9 mouse cellular contexts compared by ENCODE assay signal in the genomic region with DNA sequence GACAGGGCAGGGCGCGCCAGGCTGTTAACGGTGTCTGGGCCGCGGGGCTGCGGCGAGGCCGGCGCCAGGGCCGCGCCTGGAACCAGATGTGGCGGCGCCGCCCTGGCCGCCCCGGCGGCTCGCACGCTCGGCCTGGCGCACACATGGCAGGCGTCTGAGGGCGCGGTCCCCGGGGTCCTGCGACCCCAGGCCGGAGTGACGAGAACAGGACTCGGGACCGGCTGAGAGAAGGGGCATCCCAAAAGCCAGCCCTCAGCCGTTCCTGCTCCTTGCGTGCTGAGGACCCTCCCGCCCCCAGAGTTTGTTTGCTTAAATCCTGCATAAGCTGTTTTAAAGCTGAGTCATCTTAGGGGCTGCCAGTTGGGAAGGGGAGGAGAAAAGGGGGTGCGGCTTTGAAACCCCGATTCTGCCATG. TPM values are rescaled to one million over a fixed set of nuclear protein-coding genes. Genes with fewer than 3 reads are reported as not detected.
DNase-seq lines count a peak whose midpoint lies in the region; ATAC-seq and TF ChIP-seq lines count a peak whose summit lies in the region.
"Had no signal": no experiment of that assay in that cellular context is flagged by ENCODE, and none has a peak within 500 bp of the region (broad histone marks: within the 10 kb centered on the region; RNA-seq: fewer than 3 reads in every experiment).

No protein-coding gene starts in this region.

- H3K9me3 ChIP-seq in kidney, embryonic 15.5 days (replicated peaks): no peaks in the 10 kb centered on the region
- H3K9me3 ChIP-seq in forebrain, postnatal 0 days (ENCODE audit: low read length): no peaks in the 10 kb centered on the region
- no peaks in the 10 kb centered on the region for H3K9me3 ChIP-seq in hindbrain, embryonic 16.5 days (ENCODE audit: control insufficient read depth, low read length)
- H3K9me3 ChIP-seq in midbrain, embryonic 16.5 days (replicated peaks; ENCODE audit: control insufficient read depth, low read length, poor library complexity, severe bottlenecking): no peaks in the 10 kb centered on the region

- peaks cover 17% of the 10 kb centered on the region for H3K27me3 ChIP-seq in kidney, embryonic 15.5 days
- no peaks in the 10 kb centered on the region; the same call in 1 of the 2 replicates for H3K27me3 ChIP-seq in forebrain, postnatal 0 days (ENCODE audit: insufficient read depth, low read length)
- H3K27me3 ChIP-seq in hindbrain, embryonic 16.5 days (replicated peaks; ENCODE audit: control insufficient read depth, insufficient read depth, low read length): peaks cover 8% of the 10 kb centered on the region; the same call in 1 of the 2 replicates
- H3K27me3 ChIP-seq in midbrain, embryonic 16.5 days (ENCODE audit: control insufficient read depth, insufficient read depth, low read depth, low read length): peaks cover 3% of the 10 kb centered on the region; the same call in 1 of the 2 replicates

- H3K4me3 ChIP-seq in kidney, embryonic 15.5 days (replicated peaks): peak overlapping the region; percentile 35
- H3K4me3 ChIP-seq in forebrain, postnatal 0 days (ENCODE audit: low read depth, low read length): peak overlapping the region; percentile 24
- H3K4me3 ChIP-seq in hindbrain, embryonic 16.5 days (ENCODE audit: low read length): peak overlapping the region; percentile 31
- peak overlapping the region; percentile 26 for H3K4me3 ChIP-seq in midbrain, embryonic 16.5 days (ENCODE audit: low read depth, low read length)

- H3K4me2 ChIP-seq in kidney, embryonic 15.5 days: peak overlapping the region; percentile 60
- peak overlapping the region; percentile 48 for H3K4me2 ChIP-seq in forebrain, postnatal 0 days (ENCODE audit: low read depth)
- H3K4me2 ChIP-seq in hindbrain, embryonic 16.5 days (ENCODE audit: low read length): peak overlapping the region; percentile 57
- peak overlapping the region; percentile 55 for H3K4me2 ChIP-seq in midbrain, embryonic 16.5 days (ENCODE audit: low read length)

- H3K27ac ChIP-seq in kidney, embryonic 15.5 days: peak overlapping the region; percentile 43; the same call in 1 of the 2 replicates
- H3K27ac ChIP-seq in forebrain, postnatal 0 days (ENCODE audit: low read depth, low read length): no peak overlapping the region
- no peak overlapping the region for H3K27ac ChIP-seq in hindbrain, embryonic 16.5 days (ENCODE audit: low read depth, low read length)
- no peak overlapping the region for H3K27ac ChIP-seq in midbrain, embryonic 16.5 days (ENCODE audit: low read length)

- peak; percentile 54; the same call in 1 of the 2 replicates for ATAC-seq in kidney, embryonic 15.5 days (replicated peaks; ENCODE audit: low FRiP score)
- peak; percentile 20; the same call in 1 of the 2 replicates for ATAC-seq in forebrain, postnatal 0 days
- ATAC-seq in hindbrain, embryonic 16.5 days: no peak
- no peak for ATAC-seq in midbrain, embryonic 16.5 days

- peaks cover 24% of the 10 kb centered on the region for H3K4me1 ChIP-seq in kidney, embryonic 15.5 days
- no peaks in the 10 kb centered on the region for H3K4me1 ChIP-seq in forebrain, postnatal 0 days (ENCODE audit: insufficient read depth)
- H3K4me1 ChIP-seq in hindbrain, embryonic 16.5 days (ENCODE audit: control insufficient read depth, insufficient read depth, low read depth, low read length): peaks cover 2% of the 10 kb centered on the region
- peaks cover 4% of the 10 kb centered on the region; the same call in 1 of the 2 replicates for H3K4me1 ChIP-seq in midbrain, embryonic 16.5 days (ENCODE audit: control insufficient read depth, insufficient read depth, low read length)

- no peak for TF ChIP-seq CTCF in forebrain, postnatal 0 days (IDR thresholded peaks at IDR 0.05; ENCODE audit: low read depth)

- peak overlapping the region; percentile 32; the same call in 1 of the 2 replicates for H3K9ac ChIP-seq in kidney, embryonic 15.5 days
- H3K9ac ChIP-seq in forebrain, postnatal 0 days: no peak overlapping the region
- H3K9ac ChIP-seq in hindbrain, embryonic 16.5 days (ENCODE audit: low read depth, low read length): peak overlapping the region; percentile 57
- H3K9ac ChIP-seq in midbrain, embryonic 16.5 days (ENCODE audit: low read depth, low read length): peak overlapping the region; percentile 56; the same call in 1 of the 2 replicates

- H3K36me3 ChIP-seq in kidney, embryonic 15.5 days: no peaks in the 10 kb centered on the region
- no peaks in the 10 kb centered on the region for H3K36me3 ChIP-seq in forebrain, postnatal 0 days (ENCODE audit: insufficient read depth)
- no peaks in the 10 kb centered on the region for H3K36me3 ChIP-seq in hindbrain, embryonic 16.5 days (ENCODE audit: control insufficient read depth, insufficient read depth, low read length)
- H3K36me3 ChIP-seq in midbrain, embryonic 16.5 days (ENCODE audit: control insufficient read depth, insufficient read depth, low read length): no peaks in the 10 kb centered on the region

- no peak for DNase-seq in kidney, adult 8-10 months
- no peak for DNase-seq in forebrain, postnatal 0 days
- DNase-seq in B cell, adult 2 months: no peak
- no peak for DNase-seq in layer of hippocampus, adult 11-12 months (ENCODE audit: low spot score)
- no peak for DNase-seq in thymus, postnatal 14 days

- WGBS in kidney, embryonic 15.5 days: 3% methylated on average over 35 of the region's 35 CpGs
- 3% methylated on average over 31 of the region's 35 CpGs for WGBS in forebrain, postnatal 0 days
- WGBS in hindbrain, embryonic 16.5 days: 3% methylated on average over 35 of the region's 35 CpGs
- 2% methylated on average over 35 of the region's 35 CpGs for WGBS in midbrain, embryonic 16.5 days

RNA-seq across cellular contexts. Expression of a gene that starts 30.2 kb away (rescaled TPM):
- 10.6 and 10.9 TPM in 2 replicates for polyA plus RNA-seq in kidney, embryonic 15.5 days (2015; fragmentation: Nextera tagmentation; extraction: Ambion mirVana)
- total RNA-seq in forebrain, postnatal 0 days (2014; rRNA removed): 2.5 and 4.1 TPM in 2 replicates
- polyA plus RNA-seq in forebrain, postnatal 0 days (2015; fragmentation: Nextera tagmentation; extraction: Ambion mirVana): 3.6 and 3.7 TPM in 2 replicates
- polyA plus RNA-seq in hindbrain, embryonic 16.5 days (2015; fragmentation: Nextera tagmentation; extraction: Ambion mirVana): 2.3 and 2.5 TPM in 2 replicates
- 1.8 and 2.4 TPM in 2 replicates for polyA plus RNA-seq in midbrain, embryonic 16.5 days (2015; fragmentation: Nextera tagmentation; extraction: Ambion mirVana)
- total RNA-seq: CH12.LX had no signal

RNA-seq across cellular contexts. Expression of a gene that starts 34.8 kb away (rescaled TPM):
- 35.5 and 38.3 TPM in 2 replicates for polyA plus RNA-seq in kidney, embryonic 15.5 days (2015; fragmentation: Nextera tagmentation; extraction: Ambion mirVana)
- total RNA-seq in forebrain, postnatal 0 days (2014; rRNA removed): 32.7 and 45.2 TPM in 2 replicates
- polyA plus RNA-seq in forebrain, postnatal 0 days (2015; fragmentation: Nextera tagmentation; extraction: Ambion mirVana): 31.3 and 36.0 TPM in 2 replicates
- 44.9 and 47.2 TPM in 2 replicates for polyA plus RNA-seq in hindbrain, embryonic 16.5 days (2015; fragmentation: Nextera tagmentation; extraction: Ambion mirVana)
- polyA plus RNA-seq in midbrain, embryonic 16.5 days (2015; fragmentation: Nextera tagmentation; extraction: Ambion mirVana): 41.7 and 48.0 TPM in 2 replicates

RNA-seq across cellular contexts. Expression of a gene that starts 57.3 kb away (rescaled TPM):
- 82.6 and 96.6 TPM in 2 replicates for polyA plus RNA-seq in kidney, embryonic 15.5 days (2015; fragmentation: Nextera tagmentation; extraction: Ambion mirVana)
- total RNA-seq in forebrain, postnatal 0 days (2014; rRNA removed): 87.6 and 105 TPM in 2 replicates
- 106 and 107 TPM in 2 replicates for polyA plus RNA-seq in forebrain, postnatal 0 days (2015; fragmentation: Nextera tagmentation; extraction: Ambion mirVana)
- 99.3 and 108 TPM in 2 replicates for polyA plus RNA-seq in hindbrain, embryonic 16.5 days (2015; fragmentation: Nextera tagmentation; extraction: Ambion mirVana)
- 105 and 109 TPM in 2 replicates for polyA plus RNA-seq in midbrain, embryonic 16.5 days (2015; fragmentation: Nextera tagmentation; extraction: Ambion mirVana)

Comparison
In these comparisons a context has a peak if more than half of its experiments do, and no peak if none do; other contexts are left out.
1. ATAC-seq: peak in kidney, embryonic 15.5 days (single experiment) and forebrain, postnatal 0 days (single experiment); none in hindbrain, embryonic 16.5 days (single experiment) and midbrain, embryonic 16.5 days (single experiment).
2. Peak in every context shown above with its lines, with median percentiles within 50 percentile points of each other: H3K4me2 ChIP-seq and H3K4me3 ChIP-seq.